Mouse (Mus musculus): ENCODE measurements around the gene Timm23. TPM values are rescaled to one million over a fixed set of nuclear protein-coding genes. Genes with fewer than 3 reads are reported as not detected.
"Not testable (repeated sequence)": the region's sequence is repeated elsewhere in the genome, so short reads cannot be mapped to it uniquely, and the experiment has no call there.

Gene Timm23
- polyA plus RNA-seq, 1 experiment from 2014 or later: 239 TPM

DNA sequence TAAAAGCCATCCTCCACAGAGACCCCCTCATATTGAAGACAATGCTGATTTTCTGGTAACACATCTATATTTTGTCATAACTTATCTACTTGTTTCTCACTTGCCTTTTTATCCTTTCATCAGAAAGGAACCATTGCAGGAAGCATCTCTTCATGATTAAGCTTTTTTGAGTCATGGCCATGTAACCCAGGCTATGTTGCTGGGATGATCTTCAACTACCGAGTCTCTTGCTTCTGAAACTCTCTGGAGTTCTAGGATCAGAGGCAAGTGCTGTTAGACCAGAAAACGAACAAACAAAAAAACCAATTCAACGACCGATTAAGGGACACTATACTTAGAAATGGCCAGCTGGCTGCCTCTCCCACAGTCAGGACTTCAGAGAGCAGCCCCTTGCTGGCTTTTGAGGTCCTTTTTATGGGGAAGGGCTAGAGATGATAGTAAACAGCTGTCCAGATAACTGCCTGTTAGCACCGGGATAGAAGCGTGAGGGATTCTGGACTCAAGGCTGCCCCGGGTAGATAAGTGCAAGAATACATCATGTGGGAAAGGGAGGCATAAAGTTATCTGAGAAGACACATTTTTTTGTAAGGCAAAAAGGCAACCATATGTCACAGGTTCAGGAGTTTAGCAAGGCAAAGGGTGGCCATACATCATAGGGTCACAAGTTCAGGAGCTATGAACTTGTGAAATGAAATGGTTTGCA lies 55.7 kb downstream of the Timm23 start:
- Histone ChIP-seq H3K27ac (no peak overlapping the region), H3K9ac (no peak overlapping the region), H3K9me3 (replicated peaks) (peaks cover 6% of the 10 kb centered on the region), H3K36me3 (ENCODE audit: poor library complexity, severe bottlenecking) (no peaks in the 10 kb centered on the region), H3K4me2 (no peak overlapping the region), H3K4me1 (no peaks in the 10 kb centered on the region), H3K4me3 (no peak overlapping the region), H3K27me3 (no peaks in the 10 kb centered on the region)
- ATAC-seq: no peak
- 86% methylated on average over 7 of the region's 7 CpGs for WGBS

GRCm38 (mm10) chr14:32145401-32145800 lies 56.3 kb downstream of the Timm23 start:
- Histone ChIP-seq H3K27ac (no peak overlapping the region), H3K4me3 (no peak overlapping the region), H3K36me3 (ENCODE audit: poor library complexity, severe bottlenecking) (no peaks in the 10 kb centered on the region), H3K9me3 (replicated peaks) (peaks cover 6% of the 10 kb centered on the region), H3K4me1 (no peaks in the 10 kb centered on the region), H3K27me3 (no peaks in the 10 kb centered on the region), H3K4me2 (no peak overlapping the region), H3K9ac (no peak overlapping the region)
- 87% methylated on average over 4 of the region's 4 CpGs for WGBS
- ATAC-seq: no peak

- H3K4me1 ChIP-seq: no peaks in the 10 kb centered on the region
- H3K9ac ChIP-seq: no peak overlapping the region
- peaks cover 6% of the 10 kb centered on the region for H3K9me3 ChIP-seq (replicated peaks)
- no peaks in the 10 kb centered on the region for H3K36me3 ChIP-seq (ENCODE audit: poor library complexity, severe bottlenecking)
- no peak overlapping the region for H3K4me2 ChIP-seq
- no peak for ATAC-seq
- no peaks in the 10 kb centered on the region for H3K27me3 ChIP-seq
- no peak overlapping the region for H3K4me3 ChIP-seq
- H3K27ac ChIP-seq: no peak overlapping the region
Observed at GRCm38 (mm10) chr14:32144734-32145133, 57.0 kb downstream of the Timm23 start.

GRCm38 (mm10) chr14:32141723-32142122 lies 60.0 kb downstream of the Timm23 start, which contains the start of gene Msmb:
Msmb (plus strand) TSS chr14:32142023.
- no peak for ATAC-seq
- H3K9ac ChIP-seq: no peak within 1 kb of the TSS; the same call in 1 of the 2 replicates
- WGBS: 90% methylated on average over 5 of the region's 5 CpGs

DNA sequence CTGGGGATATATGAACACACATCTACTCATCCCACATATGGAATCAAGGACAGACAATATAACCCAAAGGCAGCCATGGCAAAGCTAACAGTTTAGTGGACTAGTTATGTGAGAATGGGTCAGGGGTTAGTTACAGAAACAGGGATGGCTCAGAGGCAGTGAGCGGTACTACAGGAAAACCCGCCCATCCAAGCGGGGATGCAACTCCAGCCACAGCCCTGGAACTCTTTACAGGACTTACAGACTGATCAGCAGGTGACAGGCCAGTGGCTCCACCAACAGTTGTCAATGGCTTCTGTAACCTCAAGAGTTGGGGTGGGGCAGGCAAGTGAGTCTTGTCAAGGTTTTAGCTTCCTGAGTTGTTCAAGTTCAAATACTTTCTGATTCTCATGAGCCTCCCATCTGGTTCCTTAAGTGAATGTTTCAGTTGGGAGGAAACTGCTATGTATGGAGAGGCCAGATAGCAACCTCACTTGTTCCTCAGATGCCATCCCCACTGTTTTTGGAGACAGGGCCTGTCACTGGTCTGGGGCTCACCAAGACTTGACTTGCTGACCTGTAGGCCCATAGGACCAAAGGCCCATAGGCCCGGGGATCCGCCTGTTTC lies 61.2 kb downstream of the Timm23 start:
- Histone ChIP-seq H3K4me2 (no peak overlapping the region), H3K27me3 (no peaks in the 10 kb centered on the region), H3K4me1 (no peaks in the 10 kb centered on the region), H3K27ac (no peak overlapping the region), H3K9me3 (replicated peaks) (no peaks in the 10 kb centered on the region), H3K4me3 (no peak overlapping the region), H3K9ac (no peak overlapping the region), H3K36me3 (ENCODE audit: poor library complexity, severe bottlenecking) (no peaks in the 10 kb centered on the region)
- WGBS: 77% methylated on average over 5 of the region's 5 CpGs
- ATAC-seq: no peak

More at GRCm38 (mm10) chr14:32141723-32142122, 60.0 kb downstream of the Timm23 start, which contains the start of gene Msmb:
- H3K4me1 ChIP-seq: no peaks in the 10 kb centered on the region
- H3K4me2 ChIP-seq: no peak within 1 kb of the TSS
- H3K27ac ChIP-seq: no peak within 1 kb of the TSS
- H3K9me3 ChIP-seq (replicated peaks): no peaks in the 10 kb centered on the region
- no peak within 1 kb of the TSS for H3K4me3 ChIP-seq
- no peaks in the 10 kb centered on the region for H3K36me3 ChIP-seq (ENCODE audit: poor library complexity, severe bottlenecking)
- no peaks in the 10 kb centered on the region for H3K27me3 ChIP-seq

- H3K36me3 ChIP-seq (ENCODE audit: poor library complexity, severe bottlenecking); H3K27me3 ChIP-seq; H3K9ac ChIP-seq; H3K4me2 ChIP-seq; ATAC-seq; H3K27ac ChIP-seq; H3K9me3 ChIP-seq (replicated peaks); H3K4me3 ChIP-seq; H3K4me1 ChIP-seq: not testable (repeated sequence)
- 66% methylated on average over 3 of the region's 3 CpGs for WGBS
Observed at GRCm38 (mm10) chr14:32136467-32136866, 65.2 kb downstream of the Timm23 start.

DNA sequence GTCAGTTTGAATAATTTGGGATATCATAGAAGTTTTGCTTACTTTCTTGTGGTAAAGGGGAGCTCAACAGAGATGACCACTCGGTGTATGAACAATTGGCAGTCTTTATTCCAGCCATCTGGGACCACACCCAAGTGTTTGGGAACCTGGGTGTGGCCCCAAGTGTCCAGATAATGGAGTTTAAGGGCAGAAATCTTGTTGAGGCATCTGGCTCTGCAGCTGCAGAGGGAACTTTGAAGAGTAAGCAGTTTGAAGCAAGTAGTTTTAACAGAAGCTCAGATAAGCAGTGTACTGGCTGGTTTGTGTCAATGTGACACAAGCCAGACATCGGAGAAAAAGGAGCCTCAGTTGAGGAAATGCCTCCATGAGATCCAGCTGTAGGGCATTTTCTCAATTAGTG lies 67.4 kb downstream of the Timm23 start:
- no peak overlapping the region for H3K4me2 ChIP-seq
- H3K4me1 ChIP-seq: no peaks in the 10 kb centered on the region
- no peaks in the 10 kb centered on the region for H3K36me3 ChIP-seq (ENCODE audit: poor library complexity, severe bottlenecking)
- H3K9me3 ChIP-seq (replicated peaks): no peaks in the 10 kb centered on the region
- no peak for ATAC-seq
- H3K4me3 ChIP-seq: no peak overlapping the region
- no peak overlapping the region for H3K27ac ChIP-seq
- H3K9ac ChIP-seq: no peak overlapping the region
- H3K27me3 ChIP-seq: no peaks in the 10 kb centered on the region; the same call in 1 of the 2 replicates
- 80% methylated on average over 2 of the region's 2 CpGs for WGBS

- no peak overlapping the region for H3K9ac ChIP-seq
- ATAC-seq: no peak
- H3K27me3 ChIP-seq: no peaks in the 10 kb centered on the region; the same call in 1 of the 2 replicates
- H3K27ac ChIP-seq: no peak overlapping the region
- H3K4me1 ChIP-seq: no peaks in the 10 kb centered on the region
- WGBS: 90% methylated on average over 4 of the region's 4 CpGs
- no peak overlapping the region for H3K4me3 ChIP-seq
- H3K4me2 ChIP-seq: no peak overlapping the region
- no peaks in the 10 kb centered on the region for H3K9me3 ChIP-seq (replicated peaks)
- H3K36me3 ChIP-seq (ENCODE audit: poor library complexity, severe bottlenecking): no peaks in the 10 kb centered on the region
Observed at GRCm38 (mm10) chr14:32131836-32132235, 69.9 kb downstream of the Timm23 start.

Other genes starting within 250 kb of the Timm23 start
- gene Galnt15, start 172.9 kb downstream of the Timm23 start, polyA plus RNA-seq (2015; fragmentation: Nextera tagmentation; extraction: Ambion mirVana): 0.10 and 0.19 TPM in 2 replicates
- gene Oxnad1, start 116.5 kb downstream of the Timm23 start, polyA plus RNA-seq (2015; fragmentation: Nextera tagmentation; extraction: Ambion mirVana): 20.8 and 26.0 TPM in 2 replicates
- gene Dph3, start 116.2 kb downstream of the Timm23 start, polyA plus RNA-seq (2015; fragmentation: Nextera tagmentation; extraction: Ambion mirVana): 88.1 and 88.8 TPM in 2 replicates
- gene Msmb, start 59.9 kb downstream of the Timm23 start, polyA plus RNA-seq (2015; fragmentation: Nextera tagmentation; extraction: Ambion mirVana): not detected in 2 replicates
- 81.6 and 88.4 TPM in 2 replicates for gene Ncoa4, start 42.0 kb downstream of the Timm23 start, polyA plus RNA-seq (2015; fragmentation: Nextera tagmentation; extraction: Ambion mirVana)
- 36.6 and 40.8 TPM in 2 replicates for gene Parg, start 51 bp upstream of the Timm23 start, polyA plus RNA-seq (2015; fragmentation: Nextera tagmentation; extraction: Ambion mirVana)
- 20.3 and 21.7 TPM in 2 replicates for gene Ogdhl, start 120.1 kb upstream of the Timm23 start, polyA plus RNA-seq (2015; fragmentation: Nextera tagmentation; extraction: Ambion mirVana)
- gene 1700024G13Rik, start 186.5 kb upstream of the Timm23 start, polyA plus RNA-seq (2015; fragmentation: Nextera tagmentation; extraction: Ambion mirVana): 0.50 and 0.74 TPM in 2 replicates